Mouse (Mus musculus) frontal cortex, adult (tissue): ENCODE results near the gene Prrxl1.

Experiments used
- ATAC-seq: cut with Nextera tagmentation; 2 replicates; pipeline ENCODE4 v1.9.2; 2017; ENCODE audit warnings: mild to moderate bottlenecking, moderate library complexity, mixed read lengths; ENCODE audit not compliant: low TSS enrichment

Prrxl1 gene

DNA sequence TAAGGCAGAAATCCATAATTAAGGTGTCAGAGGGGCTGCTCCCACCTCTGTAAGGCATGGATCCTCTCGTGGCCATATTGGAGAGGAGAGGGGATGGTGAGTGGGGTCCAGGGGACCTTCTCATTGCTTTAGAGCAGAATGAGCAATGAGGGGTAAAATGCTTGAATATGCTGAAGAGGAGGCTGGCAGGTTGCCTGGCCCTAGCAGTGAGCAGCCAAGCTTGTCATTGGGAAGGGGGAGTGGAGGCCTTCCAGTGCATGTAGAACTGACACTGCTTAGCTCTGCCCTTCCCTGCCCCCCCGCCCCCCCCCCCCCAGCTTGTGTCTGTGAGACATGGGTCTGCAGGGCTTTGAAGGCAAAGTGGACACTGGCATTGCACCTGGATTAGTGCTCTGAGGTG lies 28.1 kb downstream of the Prrxl1 start:
- no peak for ATAC-seq

DNA sequence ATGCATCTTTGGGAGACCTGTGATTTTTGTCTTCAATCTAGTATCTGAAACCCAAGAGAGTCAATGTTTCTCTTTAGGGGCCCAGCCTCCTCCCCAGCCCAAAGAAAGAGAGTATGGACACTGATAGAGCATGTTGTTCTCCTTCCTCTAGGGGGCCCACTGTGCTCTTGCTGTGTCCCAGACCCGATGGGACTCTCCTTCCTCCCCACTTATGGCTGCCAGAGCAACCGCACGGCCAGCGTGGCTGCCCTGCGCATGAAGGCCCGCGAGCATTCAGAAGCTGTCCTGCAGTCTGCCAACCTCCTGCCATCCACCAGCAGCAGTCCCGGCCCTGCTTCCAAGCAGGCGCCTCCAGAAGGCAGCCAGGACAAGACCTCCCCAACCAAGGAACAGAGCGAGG lies 29.4 kb downstream of the Prrxl1 start:
- ATAC-seq, result no peak

DNA sequence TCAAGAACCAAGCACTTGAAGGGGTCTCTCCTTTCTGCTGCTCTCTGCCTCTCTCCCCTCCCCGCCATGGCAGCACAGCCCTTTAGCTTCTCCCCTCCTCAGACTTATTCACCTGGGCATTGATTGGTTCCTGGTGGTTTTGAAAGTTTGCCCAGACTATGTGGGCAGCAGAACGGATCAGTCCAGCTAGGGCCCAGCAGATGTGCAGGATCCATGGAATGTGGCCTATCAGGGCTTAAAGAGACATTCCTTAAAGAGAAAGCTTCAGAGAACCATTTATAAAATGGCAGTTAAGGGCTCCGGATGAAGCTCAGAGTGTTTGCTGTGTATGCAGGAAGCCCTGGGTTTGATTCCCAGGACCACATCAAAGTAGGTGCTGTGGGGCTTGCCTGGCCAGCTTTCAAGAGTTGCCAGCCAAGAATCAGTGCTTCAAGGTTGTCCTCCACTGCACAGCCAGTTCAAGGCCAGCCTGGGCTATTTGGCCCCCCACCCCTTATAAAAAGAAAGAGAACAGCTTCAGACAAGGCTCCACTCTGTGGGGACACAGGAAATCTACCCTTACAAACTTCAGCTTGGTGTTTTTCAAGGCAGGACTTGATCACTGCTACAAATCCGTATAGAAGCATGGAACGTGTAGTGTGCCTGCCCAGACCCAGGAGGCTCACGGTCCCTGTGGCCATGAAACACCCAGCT lies 33.8 kb downstream of the Prrxl1 start:
- ATAC-seq, result no peak

DNA sequence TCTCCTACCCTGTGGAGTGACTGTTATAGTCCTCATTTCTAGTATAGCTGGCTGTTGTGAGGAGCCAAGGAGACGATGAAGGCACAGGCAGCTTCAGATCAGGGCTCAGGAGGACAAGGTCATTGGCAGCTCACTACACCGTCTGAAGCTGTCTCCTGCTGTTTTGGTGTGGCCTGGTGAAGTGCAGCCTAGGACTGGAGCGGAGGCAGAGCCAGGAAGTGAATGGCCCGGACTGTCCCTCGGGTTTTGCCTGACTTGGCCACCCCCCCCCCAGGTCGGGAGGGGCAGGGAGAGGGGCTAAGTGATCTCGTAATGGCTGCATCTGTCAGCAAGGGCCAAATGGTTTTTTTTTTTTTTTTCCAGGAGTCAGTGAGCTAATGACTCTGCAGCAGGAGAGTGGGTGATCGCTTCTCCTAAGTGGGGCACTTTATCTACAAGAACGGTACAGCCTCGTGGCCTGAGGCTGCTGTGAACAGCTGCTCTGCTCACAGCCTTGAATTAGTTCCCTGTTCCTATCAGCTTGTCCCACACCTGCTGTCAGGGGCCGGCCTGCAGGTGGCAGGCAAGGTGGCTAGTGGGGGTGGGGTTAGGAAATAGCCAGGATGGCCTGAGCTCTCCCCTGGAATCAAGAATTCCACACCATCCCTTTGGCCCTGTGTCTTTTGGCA lies 34.9 kb downstream of the Prrxl1 start:
- ATAC-seq, result no peak

DNA sequence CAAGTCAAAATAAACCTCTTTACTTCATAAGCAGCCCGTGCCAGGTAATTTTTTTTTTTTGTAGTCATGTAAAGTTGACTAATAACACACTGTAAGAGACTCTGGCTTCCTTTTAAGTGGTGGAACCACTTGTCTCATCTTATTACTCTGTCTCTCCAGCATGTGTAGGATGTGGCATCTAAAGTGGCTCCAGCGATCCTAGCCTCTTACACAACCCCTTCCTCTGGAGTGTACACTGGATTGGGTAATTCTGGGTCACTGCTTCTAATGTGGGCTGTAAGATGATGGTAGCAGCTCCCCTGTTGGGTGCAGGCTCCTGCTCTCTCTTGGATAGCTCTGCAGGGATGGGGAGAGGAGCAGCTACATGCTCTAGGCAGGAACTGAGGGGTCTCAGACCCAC lies 39.3 kb downstream of the Prrxl1 start:
- peak; percentile 44; the same call in 1 of the 2 replicates for ATAC-seq

DNA sequence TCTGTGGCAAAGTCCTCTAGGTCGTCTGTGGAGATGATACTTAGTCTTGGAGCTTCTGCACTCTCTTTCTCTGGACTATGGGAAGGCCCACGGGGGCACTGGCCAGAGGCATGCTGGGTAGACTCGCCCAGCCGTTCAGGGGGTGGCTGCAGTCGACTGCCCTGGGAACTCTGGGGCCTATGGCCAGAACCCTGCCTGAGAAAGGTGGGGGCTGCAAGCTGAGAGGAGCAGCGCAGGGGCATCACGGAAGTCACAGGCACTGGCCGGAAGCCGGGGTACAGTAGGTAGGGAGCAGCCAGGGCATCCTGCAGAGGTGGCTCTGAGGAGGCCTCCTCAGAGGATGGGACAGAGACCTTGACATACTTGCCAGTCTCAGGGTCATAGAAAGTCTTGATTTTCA lies 60.6 kb downstream of the Prrxl1 start:
- no peak for ATAC-seq

DNA sequence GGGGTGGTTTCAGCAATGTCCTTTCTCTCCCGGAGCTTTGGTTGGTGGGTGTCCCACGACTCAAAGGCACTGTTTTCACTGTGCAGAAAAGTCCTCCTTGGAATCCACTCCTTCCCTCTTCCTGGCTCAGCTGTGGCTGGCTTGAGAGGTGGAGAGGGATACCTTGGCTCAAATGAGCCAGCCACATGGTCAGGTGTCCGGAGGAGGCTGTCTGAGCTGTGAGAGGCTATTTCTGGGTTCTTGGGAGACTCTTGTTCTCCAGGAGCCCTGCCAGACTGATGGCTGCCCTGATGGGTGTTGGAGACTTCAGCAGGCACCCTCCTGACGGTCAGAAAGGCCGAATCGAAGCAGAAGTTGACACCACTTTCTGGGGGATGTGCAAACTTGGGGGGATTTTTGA lies 63.9 kb downstream of the Prrxl1 start:
- ATAC-seq, result no peak

DNA sequence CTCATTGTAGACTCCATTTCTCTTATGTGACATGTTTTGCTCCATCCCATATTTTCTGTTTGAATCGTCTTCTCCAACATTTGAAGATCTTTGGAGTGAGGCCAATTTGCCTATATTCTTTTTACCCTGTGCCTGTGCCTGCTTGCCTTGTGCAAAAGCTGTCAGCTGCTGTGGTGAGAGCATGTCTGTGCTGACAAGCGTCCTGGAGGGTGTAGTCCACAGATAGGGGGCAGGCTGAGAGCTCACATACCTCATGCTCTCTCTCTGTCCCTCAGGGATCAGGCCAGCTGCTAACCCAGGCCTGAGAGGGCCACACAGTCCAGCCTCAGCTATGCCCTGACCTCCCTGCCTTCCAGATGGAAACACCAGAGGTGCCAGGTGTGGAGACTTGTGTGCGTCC lies 74.0 kb downstream of the Prrxl1 start:
- ATAC-seq, result peak; percentile 64

DNA sequence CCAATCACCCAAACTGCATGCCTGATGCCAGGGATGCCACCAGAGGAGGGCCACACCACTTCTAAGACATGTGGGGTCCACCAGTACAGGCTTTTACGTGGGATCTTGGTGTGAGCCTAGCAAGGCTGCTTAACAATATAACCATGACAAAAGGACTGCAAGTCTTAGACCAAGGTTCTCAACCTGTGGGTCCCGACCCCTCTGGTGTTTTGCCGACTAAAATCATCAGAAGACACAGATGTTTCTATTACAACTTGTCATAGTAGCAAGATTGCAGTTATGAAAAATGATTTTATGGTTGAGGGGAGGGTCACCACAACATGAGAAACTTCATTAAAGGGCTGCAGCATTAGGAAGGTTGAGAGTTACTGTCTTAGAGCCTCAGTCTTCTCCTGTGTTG lies 79.4 kb downstream of the Prrxl1 start:
- no peak for ATAC-seq

DNA sequence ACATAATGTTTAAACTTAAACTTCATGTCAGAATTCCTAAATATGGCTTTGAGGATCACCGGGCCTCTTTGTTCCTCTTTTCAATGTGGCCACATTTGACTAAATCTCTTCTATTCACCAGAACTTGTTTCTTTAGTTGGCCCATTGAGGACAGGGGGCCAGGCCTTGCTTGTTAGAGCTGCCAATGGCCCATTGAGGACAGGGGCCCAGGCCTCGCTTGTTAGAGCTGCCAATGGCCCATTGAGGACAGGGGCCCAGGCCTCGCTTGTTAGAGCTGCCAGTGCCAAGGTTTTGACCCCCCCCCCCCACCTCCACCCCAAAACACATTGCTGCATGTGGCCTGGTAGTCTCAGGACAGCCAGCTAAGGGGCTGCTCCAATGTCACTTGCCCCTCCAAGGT lies 82.4 kb downstream of the Prrxl1 start:
- ATAC-seq, result no peak

DNA sequence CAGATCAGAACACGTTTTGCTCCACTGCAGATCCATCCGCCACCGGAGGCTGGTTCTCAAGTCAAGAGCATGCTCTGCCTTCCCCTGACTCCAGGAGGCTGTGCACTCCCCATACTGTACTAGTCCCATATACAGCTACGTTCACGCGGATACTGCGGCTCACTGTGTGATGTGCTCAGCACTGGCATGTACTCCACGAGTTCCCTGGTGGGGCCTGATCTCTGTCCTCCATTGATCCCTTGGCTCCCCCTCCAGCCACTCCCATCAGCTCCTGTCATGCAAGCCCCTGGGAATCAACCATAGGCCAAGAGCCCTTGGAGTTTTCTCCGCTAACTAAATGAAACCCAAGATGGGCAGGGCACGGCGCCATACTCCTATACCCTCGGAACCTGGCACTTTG lies 83.3 kb downstream of the Prrxl1 start:
- ATAC-seq, result no peak

DNA sequence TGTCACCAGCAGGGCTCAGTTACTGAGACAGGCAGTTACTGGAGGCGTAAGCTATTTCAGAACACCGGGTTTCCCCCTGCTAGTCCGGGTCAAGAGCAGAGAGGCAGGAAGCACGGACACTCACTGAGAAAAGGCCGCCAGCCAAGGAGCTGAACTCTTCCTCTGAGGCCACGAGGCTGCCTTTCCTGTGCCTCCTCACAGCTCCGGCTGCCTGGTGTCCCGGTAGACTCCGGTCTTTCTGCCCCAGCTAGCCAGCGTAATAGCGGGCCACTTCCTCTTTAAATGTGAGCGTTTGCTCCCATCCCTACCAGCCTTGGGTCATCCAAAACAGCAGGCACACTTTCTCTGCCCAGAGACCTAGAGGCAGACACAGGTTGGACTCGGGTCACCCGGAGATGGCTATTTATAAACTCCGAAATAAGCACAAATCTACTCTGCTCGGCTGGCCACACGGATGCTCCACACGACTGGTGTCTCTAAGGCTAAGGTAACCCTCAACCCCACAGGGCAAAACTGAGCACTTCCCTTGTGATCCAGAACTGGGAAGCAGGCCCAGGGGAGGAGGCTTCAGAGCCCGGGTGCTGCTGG lies 84.1 kb downstream of the Prrxl1 start:
- no peak for ATAC-seq

DNA sequence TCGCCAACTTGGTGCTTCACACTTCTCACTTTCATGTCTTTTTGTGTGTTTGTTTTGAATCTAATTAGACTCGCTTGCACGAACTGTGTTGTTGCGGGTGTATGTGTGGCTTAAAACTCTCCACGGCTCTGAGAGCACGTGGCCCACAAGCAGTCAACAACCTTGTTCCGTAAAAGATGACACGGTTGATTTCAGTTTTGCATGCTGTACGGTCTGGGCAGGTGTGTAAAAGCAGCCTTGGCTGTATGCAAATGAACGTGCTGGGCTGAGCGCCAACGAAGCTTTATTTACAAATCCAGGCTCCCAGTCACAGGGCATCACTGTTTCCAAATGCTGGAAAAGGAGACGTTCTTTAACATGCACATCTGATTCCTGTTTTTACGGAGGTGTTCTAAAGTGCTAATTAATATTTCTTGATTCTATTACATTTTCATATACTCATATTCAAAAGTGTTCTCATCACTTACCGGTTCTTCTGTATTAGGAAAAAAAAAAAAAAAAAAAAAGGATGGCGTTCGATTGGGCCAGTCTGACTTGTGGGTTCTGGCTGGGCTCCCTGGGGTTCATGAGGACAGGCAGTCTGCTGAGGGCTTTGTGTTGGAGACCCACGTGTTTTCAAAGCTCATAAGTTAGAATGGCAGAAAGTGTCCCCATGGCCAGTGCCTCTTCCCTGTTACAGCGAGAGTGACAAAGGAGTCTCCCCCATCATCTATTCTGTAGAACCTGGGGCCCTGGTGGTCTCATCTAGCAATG lies 85.0 kb downstream of the Prrxl1 start:
- ATAC-seq, result no peak

DNA sequence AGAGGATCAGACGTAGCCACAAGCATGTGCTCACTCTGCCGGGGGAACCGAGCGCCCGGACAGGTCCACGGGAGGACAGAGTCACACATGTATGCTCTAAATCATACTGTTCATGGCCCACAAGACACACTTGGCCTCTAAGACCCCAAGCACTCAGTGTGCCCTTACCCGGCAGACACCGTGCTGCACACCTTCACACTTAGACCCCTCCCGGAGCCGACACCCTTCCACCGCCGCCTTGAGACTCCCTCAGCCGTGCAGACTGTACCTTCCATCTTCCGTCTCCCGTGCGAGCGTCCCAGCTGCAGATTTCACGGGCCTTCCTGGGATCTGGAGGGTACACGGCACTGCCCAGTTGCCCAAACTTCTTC lies 85.5 kb downstream of the Prrxl1 start:
- no peak for ATAC-seq

DNA sequence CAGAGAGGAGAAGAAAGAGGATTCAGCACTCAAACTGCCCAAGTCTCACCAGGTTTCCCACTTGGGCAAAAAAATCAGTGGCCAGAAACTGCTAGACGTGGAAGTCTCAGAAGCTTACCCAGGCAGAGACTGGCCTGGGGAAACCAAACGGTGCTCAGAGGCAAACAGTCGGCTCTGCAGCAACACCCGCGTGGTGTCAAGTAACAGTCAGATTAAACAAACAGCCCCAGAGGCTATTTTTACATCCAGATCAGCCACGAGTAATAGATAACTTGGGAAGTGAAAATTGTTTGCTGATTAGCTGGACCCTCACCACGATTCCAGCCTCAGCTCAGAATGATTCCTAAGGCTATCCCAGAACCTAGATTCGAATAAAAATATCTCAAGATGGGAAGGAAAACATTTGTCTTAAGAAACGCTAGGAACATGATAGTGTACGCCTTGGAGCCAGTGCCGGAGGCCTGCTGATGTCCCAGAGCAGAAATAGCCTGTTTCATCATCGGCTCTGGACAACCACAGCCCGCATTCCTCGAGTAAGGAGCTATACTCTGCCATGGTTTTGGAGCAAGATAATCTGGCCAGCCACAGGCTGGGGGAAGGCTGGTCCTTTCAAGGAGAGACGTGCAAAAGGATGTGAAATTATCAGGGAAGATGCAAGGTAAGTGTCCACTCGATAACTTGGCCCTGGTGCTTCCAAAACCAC lies 86.1 kb downstream of the Prrxl1 start, which contains the start of gene 3425401B19Rik:
Gene 3425401B19Rik, minus strand, starts transcription at position 170 of the 703 bp plus-strand sequence.
- no peak for ATAC-seq

DNA sequence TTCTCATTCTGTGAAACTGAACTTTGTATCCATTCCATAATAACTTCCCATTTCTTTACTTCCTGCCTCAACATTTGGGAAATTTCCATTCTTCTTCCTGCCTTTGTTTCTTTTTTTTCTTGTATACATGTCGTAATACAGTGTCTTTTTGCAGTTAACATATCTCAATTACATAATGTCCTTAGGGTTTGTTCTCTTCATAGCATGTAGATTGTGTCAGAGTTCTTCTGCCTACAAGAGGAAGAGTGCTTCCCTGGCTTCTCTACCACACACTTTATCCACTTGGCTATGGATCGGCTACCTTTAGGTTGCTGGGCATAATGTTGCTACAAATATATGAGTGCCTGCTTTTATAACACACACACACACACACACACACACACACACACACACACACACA lies 96.7 kb downstream of the Prrxl1 start:
- ATAC-seq, result no peak

DNA sequence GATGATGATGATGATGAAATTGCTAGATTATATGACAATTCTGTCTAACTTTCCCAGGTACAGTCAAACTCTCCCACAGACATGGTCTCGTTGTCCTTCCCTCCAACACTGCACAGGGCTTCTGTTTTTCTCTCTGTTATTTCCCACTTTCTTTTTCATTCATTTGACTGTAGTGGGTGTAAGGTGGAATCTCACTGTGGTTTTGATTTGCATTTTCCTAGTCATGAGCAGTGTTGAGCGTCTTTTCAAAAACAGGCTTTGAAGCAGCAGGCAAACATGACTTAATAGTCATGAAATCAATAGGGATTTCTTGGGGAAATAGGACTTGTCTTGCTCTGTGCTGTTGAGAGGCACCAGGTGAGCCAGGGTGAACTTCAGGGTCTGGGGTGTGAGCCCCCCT lies 97.1 kb downstream of the Prrxl1 start:
- no peak; the same call in 1 of the 2 replicates for ATAC-seq

DNA sequence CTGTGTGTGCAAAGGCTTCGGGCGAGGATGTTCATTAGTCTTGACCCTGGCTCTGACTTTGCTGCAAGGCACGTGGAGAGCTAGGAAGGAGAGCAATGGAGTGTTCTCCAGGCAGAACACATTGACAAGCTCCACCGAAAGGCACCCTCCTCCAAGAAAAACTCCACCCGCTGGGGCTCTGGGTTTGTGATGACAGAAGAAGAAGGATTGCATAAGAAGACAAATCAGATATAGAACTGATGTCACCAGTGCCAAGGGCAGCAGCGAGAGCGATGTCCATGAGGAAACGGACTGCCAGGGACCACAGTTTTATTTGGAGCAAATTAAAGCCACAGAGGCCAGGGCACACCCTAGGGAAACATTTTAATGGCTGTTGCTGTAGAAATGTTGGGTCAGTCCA lies 98.6 kb downstream of the Prrxl1 start:
- ATAC-seq, result no peak

DNA sequence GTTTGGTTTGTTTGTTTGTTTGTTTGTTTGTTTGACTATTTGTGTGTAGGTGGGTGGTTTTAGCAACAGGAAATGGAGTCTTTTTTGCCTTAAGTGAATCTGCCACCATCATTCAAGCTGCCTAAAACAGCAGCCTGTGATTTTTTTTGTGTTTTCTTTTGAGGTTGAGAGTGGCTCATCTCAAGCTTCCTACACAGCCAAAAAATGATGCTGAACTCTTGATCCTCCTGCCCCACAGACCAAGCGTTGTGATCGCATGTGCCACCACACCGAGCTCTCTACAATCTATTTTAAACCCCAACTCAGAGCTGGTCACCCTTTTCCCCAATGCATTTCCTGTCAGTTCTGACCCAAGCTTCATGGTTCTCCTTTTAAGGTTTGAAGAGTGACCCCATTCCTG lies 99.3 kb downstream of the Prrxl1 start:
- no peak for ATAC-seq
